Mouse (Mus musculus) heart, adult 2 months (tissue): ENCODE measurements at regions not wholly inside any gene's neighbourhood (a gene's known extent, or its start where the extent isn't known, plus 50 kb on each side); places are given as distances from the start of the nearest gene placed in this dataset.

Experiments
- DNase-seq, 2 experiments: peaks; one replicate each; pipeline ENCODE4 v3.0.0; 2021
- H3K27ac ChIP-seq: fragments of 200-600 bp; 2 replicates; pipeline ENCODE4 v1.8.1; 2022
- H3K27me3 ChIP-seq: fragments of 200-500 bp; 2 replicates; pipeline ENCODE4 v1.6.1; 2012; ENCODE audit warnings: mild to moderate bottlenecking, low read length, inconsistent platforms, mixed read lengths; ENCODE audit not compliant: control insufficient read depth, insufficient read depth
- H3K36me3 ChIP-seq: fragments of 200-500 bp; 2 replicates; pipeline ENCODE4 v1.6.1; 2012; ENCODE audit warnings: low read length, inconsistent platforms; ENCODE audit not compliant: control insufficient read depth, insufficient read depth
- H3K4me1 ChIP-seq: fragments of 200-500 bp; 2 replicates; pipeline ENCODE4 v1.6.1; 2011; ENCODE audit warnings: low read length; ENCODE audit not compliant: control insufficient read depth, insufficient read depth
- H3K4me3 ChIP-seq: fragments of 200-600 bp; 2 replicates; pipeline ENCODE4 v1.8.1; 2022
- H3K79me2 ChIP-seq: fragments of 200-500 bp; replicated peaks from 2 replicates; pipeline ENCODE4 v1.6.1; 2012; ENCODE audit warnings: mild to moderate bottlenecking, inconsistent platforms, low read length, moderate library complexity, mixed read lengths; ENCODE audit not compliant: control insufficient read depth, insufficient read depth
- H3K9ac ChIP-seq: fragments of 200-500 bp; 2 replicates; pipeline ENCODE4 v1.6.1; 2012; ENCODE audit warnings: low read depth, mild to moderate bottlenecking, control low read depth, inconsistent platforms, low read length, mixed read lengths
- CTCF ChIP-seq: fragments of 200-600 bp; IDR thresholded peaks from 2 replicates; pipeline ENCODE4 v1.8.1; 2022; ENCODE audit warnings: antibody characterized with exemption, mild to moderate bottlenecking, moderate library complexity
- EP300 ChIP-seq: fragments of 200-500 bp; IDR thresholded peaks from 2 replicates; pipeline ENCODE4 v1.6.1; 2011; ENCODE audit warnings: low read depth, low read length, control low read depth; ENCODE audit not compliant: insufficient read depth
- POLR2A ChIP-seq: fragments of 200-500 bp; IDR thresholded peaks from 2 replicates; pipeline ENCODE4 v1.6.1; 2011; ENCODE audit warnings: mild to moderate bottlenecking, low read depth, low read length, control low read depth; ENCODE audit not compliant: insufficient read depth
- WGBS: fragments of 180-500 bp; shearing (Covaris S2); methylation state at CpG from one replicate; pipeline ENCODE4 v1.1.7; 2018; 5-methylcytosine and 5-hydroxymethylcytosine counted together
- intact Hi-C: fragments of 180-260 bp; cut with DNase I; formaldehyde crosslinking; loops from one replicate; pipeline ENCODE4 v1.15.1; 2025

DNA sequence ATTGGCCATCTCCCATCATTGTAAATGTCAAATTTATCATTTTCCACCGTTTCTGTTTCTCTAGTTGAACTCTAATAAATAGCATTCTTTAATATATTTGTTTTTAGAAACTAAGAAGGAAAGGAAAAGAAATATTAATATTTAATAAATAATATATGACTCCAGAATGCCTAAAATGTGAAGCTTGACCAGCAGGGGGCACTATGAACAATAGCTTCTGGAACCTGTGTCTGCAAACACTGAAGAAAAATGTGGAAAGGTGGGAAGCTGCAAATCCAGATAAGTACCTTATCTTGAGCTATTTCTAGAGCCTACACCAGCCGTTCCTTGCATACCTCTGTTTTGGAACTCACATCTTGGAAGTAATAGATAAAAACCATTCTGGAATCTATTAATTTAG is 493.7 kb upstream of the Lingo2 start:
- DNase-seq = no peak

DNA sequence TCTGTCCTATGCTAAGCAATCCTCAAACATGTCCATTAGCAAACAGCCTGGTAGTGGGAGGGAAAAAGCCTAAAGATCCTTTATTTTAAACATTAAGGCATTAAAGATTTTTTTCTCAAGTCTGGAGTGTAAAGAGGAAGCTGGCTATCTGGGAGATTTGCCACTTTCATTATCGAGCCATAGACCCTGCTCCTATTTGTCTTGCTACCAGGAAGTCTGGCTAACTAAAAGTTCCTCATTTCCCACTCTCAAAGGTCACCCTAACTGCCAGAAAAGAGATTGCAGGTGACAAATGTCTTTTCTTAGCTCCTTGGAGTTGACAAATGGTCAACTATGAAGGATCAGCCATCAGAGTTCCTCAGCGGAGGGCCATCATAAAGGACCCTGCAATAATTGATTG is 461.2 kb upstream of the Lingo2 start:
- TF ChIP-seq EP300 = no peak
- TF ChIP-seq CTCF = no peak
- TF ChIP-seq POLR2A = no peak
- Histone ChIP-seq H3K27me3 (no peaks in the 10 kb centered on the region), H3K4me3 (no peak overlapping the region), H3K27ac (no peak overlapping the region), H3K36me3 (no peaks in the 10 kb centered on the region), H3K9ac (no peak overlapping the region), H3K79me2 (no peaks in the 10 kb centered on the region), H3K4me1 (no peaks in the 10 kb centered on the region)
- intact Hi-C loops = no loop called here
- 51% methylated on average over 2 of the region's 2 CpGs for WGBS
- DNase-seq = no peak

More for the DNA sequence above, 493.7 kb upstream of the Lingo2 start:
- no peaks in the 10 kb centered on the region for H3K79me2 ChIP-seq
- intact Hi-C loops = no loop called here
- H3K4me1 ChIP-seq = no peaks in the 10 kb centered on the region
- H3K4me3 ChIP-seq = no peak overlapping the region
- no peak overlapping the region for H3K9ac ChIP-seq
- H3K27ac ChIP-seq = no peak overlapping the region
- no peak for TF ChIP-seq EP300
- no peak for TF ChIP-seq POLR2A
- peak; percentile 50 for TF ChIP-seq CTCF
- H3K36me3 ChIP-seq = no peaks in the 10 kb centered on the region
- H3K27me3 ChIP-seq = no peaks in the 10 kb centered on the region
- WGBS = 17% methylated on average over 2 of the region's 2 CpGs

DNA sequence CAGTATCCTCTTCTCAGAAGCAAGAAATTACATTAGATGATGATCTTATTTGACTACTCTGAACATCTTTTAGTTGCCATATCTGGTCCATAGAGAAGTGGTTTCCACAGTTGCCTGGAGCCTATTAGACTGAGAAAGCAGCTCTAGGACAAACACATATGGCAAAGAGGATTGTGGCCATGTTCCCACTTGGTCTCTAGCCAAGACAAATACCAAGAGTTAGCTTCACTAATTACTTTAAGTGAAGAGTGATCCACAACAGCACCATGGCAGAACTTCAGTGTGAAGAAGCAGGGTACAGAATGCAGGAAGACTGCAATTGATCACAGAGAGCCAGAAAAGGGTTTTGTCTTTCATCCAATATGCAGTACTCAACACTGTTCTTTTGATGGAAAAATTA is 436.6 kb upstream of the Lingo2 start:
- Histone ChIP-seq H3K4me1 (no peaks in the 10 kb centered on the region), H3K4me3 (no peak overlapping the region), H3K27me3 (no peaks in the 10 kb centered on the region), H3K9ac (no peak overlapping the region), H3K27ac (no peak overlapping the region), H3K36me3 (no peaks in the 10 kb centered on the region), H3K79me2 (no peaks in the 10 kb centered on the region)
- no peak for DNase-seq
- TF ChIP-seq POLR2A = no peak
- TF ChIP-seq CTCF = no peak
- no peak for TF ChIP-seq EP300
- intact Hi-C loops = no loop called here

DNA sequence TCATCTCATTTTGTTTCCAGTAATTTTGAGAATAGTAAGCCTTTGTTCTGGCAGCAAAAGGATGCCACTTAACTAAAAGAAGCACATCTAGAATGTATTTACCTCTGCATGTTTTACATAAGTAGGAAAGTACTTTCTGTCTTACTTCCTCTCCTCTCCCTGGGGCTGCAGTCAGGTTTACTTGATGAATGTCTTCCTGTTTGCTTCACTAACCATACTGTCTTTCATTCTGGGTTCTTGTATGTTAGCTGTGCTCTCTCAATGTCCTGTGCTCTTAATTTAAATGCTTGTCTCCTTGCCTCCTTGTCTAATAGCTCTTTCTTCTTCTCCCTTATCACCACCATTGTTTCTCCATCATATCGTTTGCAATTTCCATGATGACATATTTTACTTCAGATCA is 435.3 kb upstream of the Lingo2 start:
- Histone ChIP-seq H3K36me3 (no peaks in the 10 kb centered on the region), H3K4me1 (no peaks in the 10 kb centered on the region), H3K27ac (no peak overlapping the region), H3K9ac (no peak overlapping the region), H3K4me3 (no peak overlapping the region), H3K27me3 (no peaks in the 10 kb centered on the region), H3K79me2 (no peaks in the 10 kb centered on the region)
- DNase-seq = no peak
- intact Hi-C loops = no loop called here
- TF ChIP-seq POLR2A = no peak
- TF ChIP-seq EP300 = no peak
- no peak for TF ChIP-seq CTCF
- 30% methylated on average over 1 of the region's 1 CpGs for WGBS

DNA sequence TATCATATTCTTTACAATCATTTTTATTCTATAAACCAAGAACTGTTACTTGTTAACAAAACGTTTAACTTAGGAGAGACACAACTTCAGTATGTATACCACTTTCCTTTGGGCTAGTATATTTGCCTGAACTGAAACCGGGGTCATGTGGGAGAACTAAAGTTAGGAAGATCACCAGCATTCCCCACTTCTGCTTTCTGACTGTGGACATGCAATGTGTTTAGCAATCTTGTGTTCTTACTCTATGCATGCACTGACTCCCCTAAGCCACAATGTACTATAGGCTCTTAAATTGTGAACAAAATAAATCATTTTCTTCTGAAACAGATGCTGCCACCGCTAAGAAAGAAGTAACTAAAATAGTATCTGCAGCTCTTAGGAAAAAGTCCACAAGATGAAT is 412.7 kb upstream of the Lingo2 start:
- Histone ChIP-seq H3K79me2 (no peaks in the 10 kb centered on the region), H3K4me3 (no peak overlapping the region), H3K9ac (no peak overlapping the region), H3K36me3 (no peaks in the 10 kb centered on the region), H3K27me3 (no peaks in the 10 kb centered on the region), H3K4me1 (no peaks in the 10 kb centered on the region), H3K27ac (no peak overlapping the region)
- no peak for DNase-seq
- TF ChIP-seq CTCF (no peak), POLR2A (no peak), EP300 (no peak)
- intact Hi-C loops = no loop called here
- 44% methylated on average over 3 of the region's 3 CpGs for WGBS

DNA sequence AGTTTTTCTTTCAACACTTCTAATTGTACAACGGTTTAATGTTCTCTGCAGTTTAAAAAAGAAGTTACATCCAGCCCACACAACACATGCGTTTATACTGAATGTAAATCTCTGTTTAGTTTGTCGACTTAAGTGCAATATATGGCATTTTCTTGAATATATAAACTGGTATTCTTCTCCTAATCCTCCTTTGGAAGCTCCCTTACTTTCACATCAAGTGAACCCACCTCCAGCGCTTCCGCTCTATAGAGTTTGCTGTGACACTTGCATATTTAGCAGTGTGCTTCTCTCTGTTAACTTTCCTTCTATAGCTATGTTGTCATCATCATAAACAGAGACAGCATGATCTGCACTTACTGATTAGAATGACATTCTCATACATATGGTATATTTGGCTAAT is 409.7 kb upstream of the Lingo2 start:
- no peaks in the 10 kb centered on the region for H3K4me1 ChIP-seq
- no peaks in the 10 kb centered on the region for H3K36me3 ChIP-seq
- H3K9ac ChIP-seq = no peak overlapping the region
- 82% methylated on average over 5 of the region's 5 CpGs for WGBS
- no peak for DNase-seq
- TF ChIP-seq EP300 = no peak
- TF ChIP-seq CTCF = no peak
- TF ChIP-seq POLR2A = no peak
- H3K79me2 ChIP-seq = no peaks in the 10 kb centered on the region
- no peaks in the 10 kb centered on the region for H3K27me3 ChIP-seq
- H3K4me3 ChIP-seq = no peak overlapping the region
- H3K27ac ChIP-seq = no peak overlapping the region
- intact Hi-C loops = no loop called here

DNA sequence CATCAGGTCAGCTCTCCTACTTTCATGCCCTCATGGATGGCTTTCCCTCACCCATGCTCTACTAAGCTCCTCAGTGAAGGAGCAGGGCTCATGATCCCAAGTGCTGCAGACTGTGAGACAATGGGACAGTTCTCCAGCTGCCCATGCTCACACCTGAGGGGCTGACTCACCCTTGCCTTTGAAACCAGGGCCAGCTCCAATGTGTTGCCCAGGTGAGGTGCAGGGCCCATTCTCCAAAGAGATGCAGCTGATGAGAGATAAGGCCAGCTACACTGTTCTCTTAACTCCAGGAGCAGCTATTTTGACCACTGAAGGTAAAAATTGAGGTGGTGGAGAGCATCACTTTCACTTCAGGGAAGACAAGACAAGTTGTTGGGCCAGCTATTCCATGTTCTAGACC is 386.8 kb upstream of the Lingo2 start:
- H3K4me1 ChIP-seq = no peaks in the 10 kb centered on the region
- H3K9ac ChIP-seq = no peak overlapping the region
- TF ChIP-seq CTCF (no peak), POLR2A (no peak), EP300 (no peak)
- no peaks in the 10 kb centered on the region for H3K36me3 ChIP-seq
- no peaks in the 10 kb centered on the region for H3K79me2 ChIP-seq
- no peaks in the 10 kb centered on the region for H3K27me3 ChIP-seq
- no peak overlapping the region for H3K27ac ChIP-seq
- intact Hi-C loops = no loop called here
- DNase-seq = no peak
- H3K4me3 ChIP-seq = no peak overlapping the region
